Mouse (Mus musculus) frontal cortex, postnatal 14 days (tissue): ENCODE results near the gene Rfng.
"Not testable (repeated sequence)": the region's sequence is repeated elsewhere in the genome, so short reads cannot be mapped to it uniquely, and the experiment has no call there.

Source experiments
- DNase-seq, 2 experiments: peaks; one replicate each; pipeline ENCODE4 v3.0.0; 2022; ENCODE audit warnings: low spot score in 2 of 2

The Rfng gene

GRCm38 (mm10) chr11:120812068-120812467 is 28.1 kb upstream of the Rfng start:
- DNase-seq = no peak

GRCm38 (mm10) chr11:120808010-120808409 is 24.0 kb upstream of the Rfng start:
- no peak for DNase-seq

GRCm38 (mm10) chr11:120805375-120806298 is 21.6 kb upstream of the Rfng start:
- no peak for DNase-seq

- DNase-seq = no peak
Measured at GRCm38 (mm10) chr11:120804769-120805168, 20.8 kb upstream of the Rfng start.

- no peak for DNase-seq
Measured at GRCm38 (mm10) chr11:120804274-120804673, 20.3 kb upstream of the Rfng start.

GRCm38 (mm10) chr11:120800061-120800904 is 16.3 kb upstream of the Rfng start:
- peak; percentile 67 to 82 for DNase-seq

- no peak for DNase-seq
Measured at GRCm38 (mm10) chr11:120799316-120799890, 15.4 kb upstream of the Rfng start.

- no peak for DNase-seq
Measured at GRCm38 (mm10) chr11:120798244-120798643, 14.2 kb upstream of the Rfng start.

- DNase-seq = no peak
Measured at GRCm38 (mm10) chr11:120796614-120796946, 12.6 kb upstream of the Rfng start.

- peak; percentile 92 to 96 for DNase-seq
Measured at GRCm38 (mm10) chr11:120795756-120796613, 12.0 kb upstream of the Rfng start, which contains the start of gene Dus1l. Gene Dus1l (minus strand): TSS chr11:120796403.

GRCm38 (mm10) chr11:120792652-120793051 is 8.6 kb upstream of the Rfng start:
- DNase-seq = no peak

GRCm38 (mm10) chr11:120789810-120790209 is 5.8 kb upstream of the Rfng start:
- no peak for DNase-seq

- DNase-seq = no peak
Measured at GRCm38 (mm10) chr11:120789355-120789754, 5.3 kb upstream of the Rfng start.

GRCm38 (mm10) chr11:120788460-120788859 is 4.5 kb upstream of the Rfng start:
- not testable (repeated sequence) for DNase-seq

- DNase-seq = no peak
Measured at GRCm38 (mm10) chr11:120785145-120785544, 1.1 kb upstream of the Rfng start.

- no peak for DNase-seq
Measured at GRCm38 (mm10) chr11:120783426-120784063, 462 bp downstream of the Rfng start.

GRCm38 (mm10) chr11:120781361-120781760 is 2.6 kb downstream of the Rfng start:
- DNase-seq = not testable (repeated sequence)

- no peak for DNase-seq
Measured at GRCm38 (mm10) chr11:120779876-120780275, 4.1 kb downstream of the Rfng start.

- DNase-seq = no peak
Measured at GRCm38 (mm10) chr11:120777123-120777522, 6.9 kb downstream of the Rfng start.

GRCm38 (mm10) chr11:120775774-120776469 is 8.1 kb downstream of the Rfng start:
- DNase-seq = peak; percentile 82 to 93
